Mouse (Mus musculus) heart, postnatal 0 days (tissue): ENCODE data around the gene Sptbn4.

Experiments used
- CTCF ChIP-seq: IDR thresholded peaks from 2 replicates; pipeline ENCODE4 v1.5.1; 2016; ENCODE audit warnings: antibody characterized with exemption, control low read depth, low read depth
- EP300 ChIP-seq: IDR thresholded peaks from 2 replicates; pipeline ENCODE4 v1.6.1; 2016; ENCODE audit warnings: antibody characterized with exemption, low read depth

DNA sequence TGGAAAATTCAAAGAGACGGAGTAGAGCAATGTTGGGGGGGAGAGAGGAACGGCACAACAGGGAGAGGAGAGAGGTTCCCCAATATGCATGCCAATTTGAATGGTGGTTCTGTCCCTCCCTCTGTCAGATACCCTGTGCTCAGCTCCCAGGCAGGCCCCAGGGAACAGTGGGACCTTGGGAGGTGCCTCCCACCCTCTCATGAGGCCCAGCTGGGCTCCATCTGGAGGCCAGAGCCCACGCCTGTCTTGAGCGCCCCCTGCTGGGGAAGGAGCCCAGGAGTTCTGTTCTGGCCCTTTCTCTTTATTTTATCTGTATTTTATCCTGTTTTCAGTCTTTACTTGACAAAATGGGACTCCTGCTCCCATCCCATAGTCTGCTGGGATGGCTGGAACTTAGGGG is 62.8 kb downstream of the Sptbn4 start:
- TF ChIP-seq EP300 = no peak
- TF ChIP-seq CTCF = peak; percentile 62
